Mouse (Mus musculus) neural tube, embryonic 12.5 days (tissue): Measurements from ENCODE around the gene Cpne2. TPM values are rescaled to one million over a fixed set of nuclear protein-coding genes. Genes with fewer than 3 reads are reported as not detected.

Source experiments
- ATAC-seq: fragments of 200-750 bp; cut with Nextera tagmentation; 2 replicates; pipeline ENCODE4 v1.8.0; 2017; ENCODE audit warnings: low read depth, mild to moderate bottlenecking, moderate TSS enrichment, moderate library complexity; ENCODE audit not compliant: low FRiP score
- H3K27ac ChIP-seq: fragments of 300-500 bp; sonication (generic); 2 replicates; pipeline ENCODE4 v1.5.1; 2016
- H3K27me3 ChIP-seq: fragments of 300-500 bp; sonication (generic); replicated peaks from 2 replicates; pipeline ENCODE4 v1.6.1; 2016; ENCODE audit warnings: mild to moderate bottlenecking
- H3K36me3 ChIP-seq: fragments of 300-500 bp; sonication (generic); 2 replicates; pipeline ENCODE4 v1.6.1; 2016; ENCODE audit warnings: mild to moderate bottlenecking
- H3K4me1 ChIP-seq: fragments of 300-500 bp; sonication (generic); 2 replicates; pipeline ENCODE4 v1.6.1; 2016
- H3K4me2 ChIP-seq: fragments of 300-500 bp; sonication (generic); replicated peaks from 2 replicates; pipeline ENCODE4 v1.6.1; 2016; ENCODE audit warnings: mild to moderate bottlenecking
- H3K4me3 ChIP-seq: fragments of 300-500 bp; sonication (generic); 2 replicates; pipeline ENCODE4 v1.5.1; 2016
- H3K9ac ChIP-seq: fragments of 300-500 bp; sonication (generic); 2 replicates; pipeline ENCODE4 v1.6.1; 2016; ENCODE audit warnings: mild to moderate bottlenecking
- H3K9me3 ChIP-seq: fragments of 300-500 bp; sonication (generic); 2 replicates; pipeline ENCODE4 v1.6.1; 2016; ENCODE audit warnings: mild to moderate bottlenecking
- WGBS: fragments of 180-500 bp; shearing (Covaris S2); methylation state at CpG from one replicate; pipeline ENCODE4 v1.1.7; 2016; 5-methylcytosine and 5-hydroxymethylcytosine counted together
- polyA plus RNA-seq: library from polyadenylated mRNA; unstranded; fragments of >200 nt; fragmentation: Nextera tagmentation; extraction: Ambion mirVana; gene quantifications from 2 replicates; pipeline ENCODE4 v1.2.1, GENCODE M21; 2016

Gene Cpne2
- polyA plus RNA-seq, 1 experiment from 2014 or later, result 14.4 TPM

- Histone ChIP-seq H3K27ac (no peak overlapping the region), H3K4me3 (no peak overlapping the region), H3K4me2 (peak overlapping the region; percentile 35), H3K9me3 (no peaks in the 10 kb centered on the region), H3K27me3 (0 out of 2 replicates have a peak, but pooled peaks cover 5% of the 10 kb centered on the region), H3K9ac (no peak overlapping the region), H3K4me1 (peaks cover 17% of the 10 kb centered on the region), H3K36me3 (peaks cover 1% of the 10 kb centered on the region; the same call in 1 of the 2 replicates)
- 45% methylated on average over 15 of the region's 15 CpGs for WGBS
- no peak; the same call in 1 of the 2 replicates for ATAC-seq
Observed at GRCm38 (mm10) chr8:94566446-94567158, 33.8 kb downstream of the Cpne2 start.

GRCm38 (mm10) chr8:94567159-94567849 is 34.5 kb downstream of the Cpne2 start:
- Histone ChIP-seq H3K9ac (no peak overlapping the region), H3K4me3 (no peak overlapping the region), H3K4me2 (peak overlapping the region; percentile 35), H3K4me1 (peaks cover 16% of the 10 kb centered on the region), H3K36me3 (peaks cover 6% of the 10 kb centered on the region), H3K27ac (no peak overlapping the region), H3K27me3 (0 out of 2 replicates have a peak, but pooled peaks cover 5% of the 10 kb centered on the region), H3K9me3 (no peaks in the 10 kb centered on the region)
- ATAC-seq, result peak; percentile 89
- 58% methylated on average over 8 of the region's 8 CpGs for WGBS

- peaks cover 16% of the 10 kb centered on the region for H3K4me1 ChIP-seq
- no peak overlapping the region for H3K4me2 ChIP-seq
- H3K9ac ChIP-seq, result no peak overlapping the region
- no peak overlapping the region for H3K27ac ChIP-seq
- peaks cover 6% of the 10 kb centered on the region for H3K36me3 ChIP-seq
- H3K27me3 ChIP-seq, result 0 out of 2 replicates have a peak, but pooled peaks cover 2% of the 10 kb centered on the region
- ATAC-seq, result no peak
- H3K9me3 ChIP-seq, result no peaks in the 10 kb centered on the region
- 88% methylated on average over 8 of the region's 8 CpGs for WGBS
- no peak overlapping the region for H3K4me3 ChIP-seq
Observed at GRCm38 (mm10) chr8:94568098-94568497, 35.3 kb downstream of the Cpne2 start.

GRCm38 (mm10) chr8:94569419-94569818 is 36.6 kb downstream of the Cpne2 start:
- Histone ChIP-seq H3K4me2 (no peak overlapping the region), H3K9ac (no peak overlapping the region), H3K27ac (no peak overlapping the region), H3K4me3 (no peak overlapping the region), H3K36me3 (peaks cover 20% of the 10 kb centered on the region), H3K4me1 (peaks cover 16% of the 10 kb centered on the region), H3K9me3 (no peaks in the 10 kb centered on the region), H3K27me3 (no peaks in the 10 kb centered on the region)
- WGBS, result 80% methylated on average over 1 of the region's 1 CpGs
- no peak for ATAC-seq

GRCm38 (mm10) chr8:94571896-94572295 is 39.1 kb downstream of the Cpne2 start:
- Histone ChIP-seq H3K4me2 (no peak overlapping the region), H3K9ac (no peak overlapping the region), H3K4me3 (no peak overlapping the region), H3K4me1 (peaks cover 10% of the 10 kb centered on the region), H3K27ac (no peak overlapping the region), H3K27me3 (no peaks in the 10 kb centered on the region), H3K36me3 (peaks cover 44% of the 10 kb centered on the region), H3K9me3 (no peaks in the 10 kb centered on the region)
- WGBS, result 84% methylated on average over 2 of the region's 2 CpGs
- ATAC-seq, result no peak

- H3K4me3 ChIP-seq, result no peak overlapping the region
- H3K9me3 ChIP-seq, result no peaks in the 10 kb centered on the region
- H3K27ac ChIP-seq, result no peak overlapping the region
- WGBS, result 86% methylated on average over 16 of the region's 16 CpGs
- H3K4me1 ChIP-seq, result peaks cover 3% of the 10 kb centered on the region; the same call in 1 of the 2 replicates
- no peak overlapping the region for H3K9ac ChIP-seq
- H3K27me3 ChIP-seq, result no peaks in the 10 kb centered on the region
- H3K36me3 ChIP-seq, result peaks cover 65% of the 10 kb centered on the region
- ATAC-seq, result no peak
- no peak overlapping the region for H3K4me2 ChIP-seq
Observed at GRCm38 (mm10) chr8:94574159-94574907, 41.5 kb downstream of the Cpne2 start.

GRCm38 (mm10) chr8:94575148-94575547 is 42.4 kb downstream of the Cpne2 start:
- ATAC-seq, result no peak
- no peak overlapping the region for H3K9ac ChIP-seq
- no peak overlapping the region for H3K4me2 ChIP-seq
- H3K36me3 ChIP-seq, result peaks cover 70% of the 10 kb centered on the region
- no peaks in the 10 kb centered on the region for H3K27me3 ChIP-seq
- no peak overlapping the region for H3K4me3 ChIP-seq
- WGBS, result 94% methylated on average over 4 of the region's 4 CpGs
- H3K9me3 ChIP-seq, result no peaks in the 10 kb centered on the region
- no peaks in the 10 kb centered on the region for H3K4me1 ChIP-seq
- H3K27ac ChIP-seq, result no peak overlapping the region

- H3K9ac ChIP-seq, result no peak overlapping the region
- H3K4me3 ChIP-seq, result no peak overlapping the region
- 88% methylated on average over 7 of the region's 7 CpGs for WGBS
- no peak overlapping the region for H3K27ac ChIP-seq
- no peak overlapping the region for H3K4me2 ChIP-seq
- H3K27me3 ChIP-seq, result no peaks in the 10 kb centered on the region
- H3K9me3 ChIP-seq, result no peaks in the 10 kb centered on the region
- ATAC-seq, result no peak
- H3K4me1 ChIP-seq, result no peaks in the 10 kb centered on the region
- peaks cover 85% of the 10 kb centered on the region for H3K36me3 ChIP-seq
Observed at GRCm38 (mm10) chr8:94581820-94582483, 49.2 kb downstream of the Cpne2 start.

- Histone ChIP-seq H3K36me3 (peaks cover 87% of the 10 kb centered on the region), H3K27ac (no peak overlapping the region), H3K4me2 (no peak overlapping the region), H3K27me3 (no peaks in the 10 kb centered on the region), H3K9me3 (no peaks in the 10 kb centered on the region), H3K9ac (no peak overlapping the region), H3K4me1 (no peaks in the 10 kb centered on the region), H3K4me3 (no peak overlapping the region)
- no peak for ATAC-seq
- WGBS, result 91% methylated on average over 6 of the region's 6 CpGs
Observed at GRCm38 (mm10) chr8:94582569-94582968, 49.8 kb downstream of the Cpne2 start.

GRCm38 (mm10) chr8:94584238-94584817 is 51.5 kb downstream of the Cpne2 start:
- H3K27me3 ChIP-seq, result no peaks in the 10 kb centered on the region
- no peaks in the 10 kb centered on the region for H3K9me3 ChIP-seq
- no peak overlapping the region for H3K4me3 ChIP-seq
- WGBS, result 61% methylated on average over 4 of the region's 4 CpGs
- no peak overlapping the region for H3K9ac ChIP-seq
- no peak overlapping the region for H3K27ac ChIP-seq
- peaks cover 85% of the 10 kb centered on the region for H3K36me3 ChIP-seq
- H3K4me2 ChIP-seq, result no peak overlapping the region
- no peaks in the 10 kb centered on the region for H3K4me1 ChIP-seq
- ATAC-seq, result no peak

- 78% methylated on average over 4 of the region's 4 CpGs for WGBS
- Histone ChIP-seq H3K36me3 (peaks cover 22% of the 10 kb centered on the region), H3K9me3 (no peaks in the 10 kb centered on the region), H3K27me3 (no peaks in the 10 kb centered on the region), H3K27ac (no peak overlapping the region), H3K4me1 (no peaks in the 10 kb centered on the region), H3K4me2 (no peak overlapping the region), H3K9ac (no peak overlapping the region), H3K4me3 (no peak overlapping the region)
- ATAC-seq, result no peak
Observed at GRCm38 (mm10) chr8:94591691-94592090, 58.9 kb downstream of the Cpne2 start.
